Mouse (Mus musculus) kidney, adult 2 months (tissue): ENCODE data around the gene Aoah. TPM values are rescaled to one million over a fixed set of nuclear protein-coding genes. Genes with fewer than 3 reads are reported as not detected.
A peak's percentile ranks its signal among the peaks of the same experiment; 100 is the strongest.

Experiments
- DNase-seq: peaks from one replicate; pipeline ENCODE4 v3.0.0; 2021
- H3K27ac ChIP-seq: fragments of 200-500 bp; 2 replicates; pipeline ENCODE4 v1.5.1; 2012; ENCODE audit warnings: low read depth, low read length, control low read depth, inconsistent platforms; ENCODE audit not compliant: insufficient read depth
- H3K27me3 ChIP-seq: fragments of 200-500 bp; replicated peaks from 2 replicates; pipeline ENCODE4 v1.6.1; 2012; ENCODE audit warnings: mild to moderate bottlenecking, moderate library complexity, low read length, inconsistent platforms; ENCODE audit not compliant: control insufficient read depth, insufficient read depth
- H3K36me3 ChIP-seq: fragments of 200-500 bp; 2 replicates; pipeline ENCODE4 v1.6.1; 2012; ENCODE audit warnings: mild to moderate bottlenecking, moderate library complexity, low read length, inconsistent platforms; ENCODE audit not compliant: control insufficient read depth, insufficient read depth
- H3K4me1 ChIP-seq: fragments of 200-500 bp; 2 replicates; pipeline ENCODE4 v1.6.1; 2011; ENCODE audit warnings: low read length; ENCODE audit not compliant: control insufficient read depth, insufficient read depth
- H3K4me3 ChIP-seq: fragments of 200-500 bp; 2 replicates; pipeline ENCODE4 v1.5.1; 2011; ENCODE audit warnings: mild to moderate bottlenecking, low read depth, low read length, control low read depth; ENCODE audit not compliant: insufficient read depth
- CTCF ChIP-seq: fragments of 200-500 bp; conservative IDR thresholded peaks from 2 replicates; pipeline ENCODE4 v1.5.1; 2011; ENCODE audit warnings: low read depth, mild to moderate bottlenecking, control low read depth, low read length, moderate library complexity, mixed read lengths; ENCODE audit not compliant: insufficient read depth, insufficient read length
- POLR2A ChIP-seq: fragments of 200-500 bp; IDR thresholded peaks from one replicate; pipeline ENCODE4 v1.6.1; 2011; ENCODE audit warnings: low read depth, low read length, control low read depth
- WGBS: fragments of 180-500 bp; shearing (Covaris S2); methylation state at CpG from one replicate; pipeline ENCODE4 v1.1.7; 2018; 5-methylcytosine and 5-hydroxymethylcytosine counted together
- polyA plus RNA-seq: library from polyadenylated mRNA; depleted of rRNA; stranded (reverse); fragments of >200 nt; gene quantifications from 2 replicates; pipeline ENCODE4 v1.2.3, GENCODE M21; 2012; rRNA removed

The Aoah gene
- polyA plus RNA-seq, result 32.0 and 40.5 TPM in 2 replicates

DNA sequence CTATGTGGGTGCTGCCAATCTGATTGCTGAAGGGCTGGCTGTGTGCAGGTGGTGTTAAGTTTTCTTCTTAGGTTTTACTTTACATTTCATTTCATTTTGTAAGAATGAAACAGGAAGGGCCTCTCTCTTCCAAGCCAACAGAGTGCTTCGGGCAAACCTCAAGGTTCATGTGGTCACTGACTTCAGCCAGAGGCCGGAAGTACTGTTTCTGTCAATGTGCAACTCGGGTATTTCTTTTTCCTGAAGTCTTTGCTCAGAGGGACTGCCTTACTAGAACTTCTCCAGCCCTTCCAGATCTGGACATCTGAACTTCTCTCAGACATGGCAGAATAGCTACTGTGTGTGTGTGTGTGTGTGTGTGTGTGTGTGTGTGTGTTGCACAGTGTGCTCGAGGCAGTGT lies at the start of gene Aoah:
Gene Aoah, plus strand, starts transcription at position 213 of the 400 bp plus-strand sequence.
- peak within 1 kb of the TSS; percentile 76 for H3K4me3 ChIP-seq
- 32% methylated on average over 4 of the region's 4 CpGs for WGBS
- H3K27ac ChIP-seq, result peak within 1 kb of the TSS; percentile 97

GRCm38 (mm10) chr13:20754843-20755242 lies 39.1 kb upstream of the Aoah start:
- 53% methylated on average over 1 of the region's 1 CpGs for WGBS
- no peak overlapping the region for H3K27ac ChIP-seq
- no peaks in the 10 kb centered on the region for H3K4me1 ChIP-seq
- no peak overlapping the region for H3K4me3 ChIP-seq
- TF ChIP-seq POLR2A (no peak), CTCF (no peak)
- DNase-seq, result no peak
- H3K27me3 ChIP-seq, result no peaks in the 10 kb centered on the region
- H3K36me3 ChIP-seq, result no peaks in the 10 kb centered on the region

More for the DNA sequence above, at the start of gene Aoah:
- Histone ChIP-seq H3K36me3 (no peaks in the 10 kb centered on the region), H3K27me3 (no peaks in the 10 kb centered on the region), H3K4me1 (peaks cover 25% of the 10 kb centered on the region; the same call in 1 of the 2 replicates)
- DNase-seq, result peak; percentile 84
- no peak for TF ChIP-seq CTCF
- no peak for TF ChIP-seq POLR2A

DNA sequence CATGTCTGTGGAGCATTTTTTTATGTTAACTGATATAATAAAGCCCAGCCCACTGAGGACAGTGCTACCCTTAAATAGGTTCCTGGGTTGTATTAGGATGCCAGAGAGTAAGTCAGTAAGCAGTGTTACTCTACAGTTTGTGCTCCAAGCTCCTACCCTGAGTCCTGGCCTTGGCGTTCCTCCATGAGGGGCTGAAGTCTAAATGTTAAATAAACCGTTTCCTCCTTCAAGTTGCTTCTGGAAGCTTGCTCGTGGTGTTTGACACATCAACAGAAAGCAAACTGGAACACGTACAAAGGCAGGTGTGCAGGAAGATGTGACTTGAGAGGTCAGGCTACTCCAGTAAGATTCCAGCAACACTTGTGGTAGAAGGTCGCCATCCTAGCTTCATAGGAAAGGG lies 10.3 kb upstream of the Aoah start:
- TF ChIP-seq CTCF (no peak), POLR2A (no peak)

GRCm38 (mm10) chr13:20784060-20784459 lies 9.9 kb upstream of the Aoah start:
- 62% methylated on average over 6 of the region's 6 CpGs for WGBS
- peak; percentile 83 for DNase-seq
- H3K4me1 ChIP-seq, result peaks cover 12% of the 10 kb centered on the region; the same call in 1 of the 2 replicates
- H3K36me3 ChIP-seq, result no peaks in the 10 kb centered on the region
- H3K27me3 ChIP-seq, result no peaks in the 10 kb centered on the region
- TF ChIP-seq POLR2A (no peak), CTCF (no peak)
- H3K4me3 ChIP-seq, result no peak overlapping the region
- H3K27ac ChIP-seq, result peak overlapping the region; percentile 51; the same call in 1 of the 2 replicates

More for the DNA sequence above, 10.3 kb upstream of the Aoah start:
- Histone ChIP-seq H3K36me3 (no peaks in the 10 kb centered on the region), H3K27ac (peak overlapping the region; percentile 51; the same call in 1 of the 2 replicates), H3K4me1 (peaks cover 12% of the 10 kb centered on the region; the same call in 1 of the 2 replicates), H3K27me3 (no peaks in the 10 kb centered on the region), H3K4me3 (no peak overlapping the region)
- WGBS, result 66% methylated on average over 5 of the region's 5 CpGs
- DNase-seq, result peak; percentile 51

DNA sequence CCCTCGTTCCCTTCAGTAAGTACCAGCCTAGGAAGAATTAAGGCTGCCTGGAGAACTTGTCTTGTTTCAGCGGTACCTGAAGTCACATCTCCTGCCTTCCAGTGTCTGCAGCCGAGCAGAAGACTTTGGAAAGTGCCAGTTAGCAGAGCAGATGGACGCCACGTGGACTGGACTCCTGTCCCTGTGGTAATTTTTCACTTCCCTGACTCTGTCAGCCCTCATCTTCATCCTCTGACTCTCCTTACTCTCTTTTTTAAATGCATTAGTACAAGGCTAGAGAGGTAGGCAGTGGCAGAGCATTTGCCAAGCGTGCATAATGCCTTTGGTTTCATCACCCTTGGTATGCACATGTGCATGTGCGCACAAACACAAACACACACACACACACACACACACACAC lies 8.0 kb upstream of the Aoah start:
- no peaks in the 10 kb centered on the region for H3K36me3 ChIP-seq

GRCm38 (mm10) chr13:20786825-20787245 lies 7.1 kb upstream of the Aoah start:
- 60% methylated on average over 1 of the region's 1 CpGs for WGBS
- Histone ChIP-seq H3K27me3 (no peaks in the 10 kb centered on the region), H3K27ac (peak overlapping the region; percentile 41; the same call in 1 of the 2 replicates), H3K36me3 (no peaks in the 10 kb centered on the region), H3K4me3 (no peak overlapping the region), H3K4me1 (peaks cover 12% of the 10 kb centered on the region; the same call in 1 of the 2 replicates)
- peak; percentile 88 for DNase-seq
- TF ChIP-seq POLR2A (no peak), CTCF (no peak)

More for the DNA sequence above, 8.0 kb upstream of the Aoah start:
- no peak for DNase-seq
- TF ChIP-seq POLR2A (no peak), CTCF (no peak)
- WGBS, result 81% methylated on average over 7 of the region's 7 CpGs
- no peaks in the 10 kb centered on the region for H3K27me3 ChIP-seq
- H3K27ac ChIP-seq, result no peak overlapping the region
- H3K4me1 ChIP-seq, result peaks cover 12% of the 10 kb centered on the region; the same call in 1 of the 2 replicates
- no peak overlapping the region for H3K4me3 ChIP-seq

DNA sequence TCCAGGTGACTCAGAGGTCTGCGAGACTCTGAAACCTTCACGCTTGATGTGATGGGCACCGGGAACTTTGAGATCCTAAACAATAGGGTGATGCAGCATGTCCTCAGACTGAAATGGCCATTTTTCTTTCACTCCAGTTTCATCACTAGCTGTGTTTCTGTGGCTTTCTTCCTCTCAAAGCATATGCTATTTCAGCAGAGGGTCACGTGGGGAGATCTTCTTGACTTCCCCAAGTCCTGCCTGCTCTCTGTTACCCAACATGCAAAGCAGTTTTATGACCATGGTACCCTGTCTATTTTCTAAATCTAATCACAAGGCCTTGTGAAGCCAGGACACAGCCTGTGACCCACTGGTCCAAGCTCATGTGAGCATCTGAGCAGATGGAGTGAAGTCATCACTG lies 6.0 kb upstream of the Aoah start:
- H3K4me1 ChIP-seq, result peaks cover 12% of the 10 kb centered on the region; the same call in 1 of the 2 replicates
- WGBS, result 65% methylated on average over 4 of the region's 4 CpGs
- no peaks in the 10 kb centered on the region for H3K36me3 ChIP-seq
- no peak overlapping the region for H3K27ac ChIP-seq
- no peak for DNase-seq
- no peak overlapping the region for H3K4me3 ChIP-seq
- H3K27me3 ChIP-seq, result no peaks in the 10 kb centered on the region
- TF ChIP-seq POLR2A (no peak), CTCF (no peak)
